Mouse (Mus musculus): ENCODE data around the gene Lrrc20. TPM values are rescaled to one million over a fixed set of nuclear protein-coding genes. Genes with fewer than 3 reads are reported as not detected.
A peak's percentile ranks its signal among the peaks of the same experiment; 100 is the strongest.

The Lrrc20 gene
- 6.7 and 7.3 TPM in 2 replicates for polyA plus RNA-seq (2015; fragmentation: Nextera tagmentation; extraction: Ambion mirVana)

GRCm38 (mm10) chr10:61475594-61476439 is at the start of gene Lrrc20:
Lrrc20 (plus strand) TSS chr10:61475801.
- DNase-seq (ENCODE audit: low spot score) = peak; percentile 92
- H3K4me1 ChIP-seq (replicated peaks; ENCODE audit: control insufficient read depth, insufficient read depth) = peaks cover 4% of the 10 kb centered on the region; the same call in 1 of the 2 replicates
- H3K27ac ChIP-seq (replicated peaks) = peak within 1 kb of the TSS; percentile 70
- H3K9me3 ChIP-seq (ENCODE audit: control insufficient read depth, low read length) = no peaks in the 10 kb centered on the region
- no peaks in the 10 kb centered on the region for H3K36me3 ChIP-seq (ENCODE audit: control insufficient read depth, insufficient read depth, low read length)
- ATAC-seq (ENCODE audit: low FRiP score, low TSS enrichment) = peak; percentile 97
- under 1% methylated on average over 70 of the region's 70 CpGs for WGBS
- no peaks in the 10 kb centered on the region for H3K27me3 ChIP-seq (ENCODE audit: control insufficient read depth, insufficient read depth, low read length)
- no peak for TF ChIP-seq EP300 (optimal IDR thresholded peaks at IDR 0.05)
- peak; percentile 36; the same call in 1 of the 2 replicates for TF ChIP-seq CTCF (IDR thresholded peaks at IDR 0.05; ENCODE audit: low read depth)
- peak within 1 kb of the TSS; percentile 66 for H3K9ac ChIP-seq (ENCODE audit: low read length)
- H3K4me3 ChIP-seq (ENCODE audit: low read depth, low read length) = peak within 1 kb of the TSS; percentile 70
- H3K4me2 ChIP-seq (replicated peaks; ENCODE audit: low read depth) = peak within 1 kb of the TSS; percentile 99

GRCm38 (mm10) chr10:61426251-61426757 is 49.3 kb upstream of the Lrrc20 start:
- Histone ChIP-seq H3K4me2 (replicated peaks; ENCODE audit: low read depth) (no peak overlapping the region), H3K9me3 (ENCODE audit: control insufficient read depth, low read length) (no peaks in the 10 kb centered on the region), H3K36me3 (ENCODE audit: control insufficient read depth, insufficient read depth, low read length) (peaks cover 9% of the 10 kb centered on the region; the same call in 1 of the 2 replicates), H3K9ac (ENCODE audit: low read length) (no peak overlapping the region), H3K27me3 (ENCODE audit: control insufficient read depth, insufficient read depth, low read length) (no peaks in the 10 kb centered on the region), H3K4me3 (ENCODE audit: low read depth, low read length) (no peak overlapping the region), H3K27ac (replicated peaks) (peak overlapping the region; percentile 25), H3K4me1 (replicated peaks; ENCODE audit: control insufficient read depth, insufficient read depth) (peaks cover 4% of the 10 kb centered on the region)
- no peak for DNase-seq (ENCODE audit: low spot score)
- 41% methylated on average over 2 of the region's 2 CpGs for WGBS
- no peak for TF ChIP-seq CTCF (IDR thresholded peaks at IDR 0.05; ENCODE audit: low read depth)
- no peak for ATAC-seq (ENCODE audit: low FRiP score, low TSS enrichment)

DNA sequence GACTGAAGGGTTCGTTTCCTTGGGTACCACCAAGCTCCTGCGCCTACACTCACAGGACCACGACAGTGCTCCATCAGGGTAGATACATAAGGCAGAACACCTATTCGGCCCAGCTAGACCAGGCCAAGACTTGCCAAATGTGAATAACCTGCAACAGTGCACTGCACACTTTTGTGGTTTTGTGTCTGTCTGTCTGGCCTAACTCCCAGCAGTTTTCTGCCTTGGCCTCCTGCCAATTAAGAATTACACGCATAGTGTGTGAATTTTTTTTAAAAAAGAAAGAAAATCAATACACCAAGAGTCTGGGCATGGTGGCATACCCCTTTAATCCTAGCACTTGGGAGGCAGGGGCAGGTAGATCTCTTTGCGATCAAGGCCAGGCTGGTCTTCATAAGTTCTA is 47.6 kb upstream of the Lrrc20 start:
- Histone ChIP-seq H3K9me3 (ENCODE audit: control insufficient read depth, low read length) (no peaks in the 10 kb centered on the region), H3K4me2 (replicated peaks; ENCODE audit: low read depth) (no peak overlapping the region), H3K27ac (replicated peaks) (no peak overlapping the region), H3K27me3 (ENCODE audit: control insufficient read depth, insufficient read depth, low read length) (no peaks in the 10 kb centered on the region), H3K36me3 (ENCODE audit: control insufficient read depth, insufficient read depth, low read length) (peaks cover 10% of the 10 kb centered on the region; the same call in 1 of the 2 replicates), H3K9ac (ENCODE audit: low read length) (no peak overlapping the region), H3K4me1 (replicated peaks; ENCODE audit: control insufficient read depth, insufficient read depth) (peaks cover 4% of the 10 kb centered on the region), H3K4me3 (ENCODE audit: low read depth, low read length) (no peak overlapping the region)
- TF ChIP-seq EP300 (optimal IDR thresholded peaks at IDR 0.05) = no peak
- TF ChIP-seq CTCF (IDR thresholded peaks at IDR 0.05; ENCODE audit: low read depth) = no peak
- ATAC-seq (ENCODE audit: low FRiP score, low TSS enrichment) = no peak
- DNase-seq (ENCODE audit: low spot score) = no peak
- WGBS = 82% methylated on average over 6 of the region's 6 CpGs

DNA sequence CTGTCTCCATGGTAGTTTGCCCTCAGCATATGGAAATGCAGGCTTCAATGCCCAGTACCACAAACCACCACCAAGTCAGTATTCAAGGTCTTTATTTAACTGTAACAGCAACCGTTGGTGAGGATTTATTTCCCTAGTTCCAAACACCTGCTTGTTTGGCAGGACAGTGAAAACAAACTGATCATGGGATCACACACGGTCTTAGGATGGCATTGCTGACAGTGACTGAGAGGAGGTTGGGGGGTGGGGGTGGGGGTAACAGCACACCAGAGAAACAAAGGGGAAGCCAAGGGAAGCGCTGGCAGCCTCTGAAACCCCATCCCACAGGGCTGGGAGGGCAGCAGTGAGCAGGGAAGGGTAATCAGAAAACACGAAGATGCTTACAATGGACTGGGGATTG is 47.2 kb upstream of the Lrrc20 start:
- H3K4me3 ChIP-seq (ENCODE audit: low read depth, low read length) = no peak overlapping the region
- ATAC-seq (ENCODE audit: low FRiP score, low TSS enrichment) = no peak
- DNase-seq (ENCODE audit: low spot score) = no peak
- TF ChIP-seq EP300 (optimal IDR thresholded peaks at IDR 0.05) = no peak
- TF ChIP-seq CTCF (IDR thresholded peaks at IDR 0.05; ENCODE audit: low read depth) = no peak
- no peak overlapping the region for H3K4me2 ChIP-seq (replicated peaks; ENCODE audit: low read depth)
- H3K9ac ChIP-seq (ENCODE audit: low read length) = no peak overlapping the region
- WGBS = 59% methylated on average over 4 of the region's 4 CpGs
- no peaks in the 10 kb centered on the region for H3K27me3 ChIP-seq (ENCODE audit: control insufficient read depth, insufficient read depth, low read length)
- H3K36me3 ChIP-seq (ENCODE audit: control insufficient read depth, insufficient read depth, low read length) = peaks cover 14% of the 10 kb centered on the region; the same call in 1 of the 2 replicates
- no peak overlapping the region for H3K27ac ChIP-seq (replicated peaks)
- H3K4me1 ChIP-seq (replicated peaks; ENCODE audit: control insufficient read depth, insufficient read depth) = peaks cover 4% of the 10 kb centered on the region
- no peaks in the 10 kb centered on the region for H3K9me3 ChIP-seq (ENCODE audit: control insufficient read depth, low read length)

DNA sequence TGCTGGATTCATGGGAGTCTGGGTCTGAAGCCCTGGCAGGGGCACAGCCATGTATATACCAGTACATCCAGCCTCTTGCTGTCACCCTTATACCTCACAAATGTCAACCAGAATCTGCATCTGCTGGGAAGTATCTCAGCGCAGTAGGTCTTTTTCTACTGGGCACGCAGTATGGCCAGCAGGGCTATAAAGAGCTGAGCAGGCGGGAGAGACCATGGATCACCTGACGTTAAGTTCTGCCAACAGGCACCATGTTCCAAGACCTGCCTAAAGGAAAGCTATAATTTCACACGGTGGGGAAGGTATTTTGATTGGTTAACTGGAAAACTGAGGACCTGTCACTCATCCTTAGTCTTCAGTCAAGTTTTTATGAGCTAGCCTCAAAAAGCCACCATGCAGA is 46.6 kb upstream of the Lrrc20 start:
- no peak for ATAC-seq (ENCODE audit: low FRiP score, low TSS enrichment)
- 95% methylated on average over 5 of the region's 5 CpGs for WGBS
- no peaks in the 10 kb centered on the region for H3K27me3 ChIP-seq (ENCODE audit: control insufficient read depth, insufficient read depth, low read length)

GRCm38 (mm10) chr10:61431375-61431774 is 44.2 kb upstream of the Lrrc20 start:
- Histone ChIP-seq H3K4me1 (replicated peaks; ENCODE audit: control insufficient read depth, insufficient read depth) (no peaks in the 10 kb centered on the region), H3K9ac (ENCODE audit: low read length) (no peak overlapping the region), H3K36me3 (ENCODE audit: control insufficient read depth, insufficient read depth, low read length) (peaks cover 28% of the 10 kb centered on the region), H3K27ac (replicated peaks) (no peak overlapping the region), H3K27me3 (ENCODE audit: control insufficient read depth, insufficient read depth, low read length) (no peaks in the 10 kb centered on the region), H3K4me2 (replicated peaks; ENCODE audit: low read depth) (no peak overlapping the region), H3K4me3 (ENCODE audit: low read depth, low read length) (no peak overlapping the region), H3K9me3 (ENCODE audit: control insufficient read depth, low read length) (no peaks in the 10 kb centered on the region)
- no peak for DNase-seq (ENCODE audit: low spot score)
- TF ChIP-seq CTCF (IDR thresholded peaks at IDR 0.05; ENCODE audit: low read depth) = no peak
- TF ChIP-seq EP300 (optimal IDR thresholded peaks at IDR 0.05) = no peak
- WGBS = 92% methylated on average over 9 of the region's 9 CpGs
- no peak for ATAC-seq (ENCODE audit: low FRiP score, low TSS enrichment)

More for the DNA sequence above, 46.6 kb upstream of the Lrrc20 start:
- no peaks in the 10 kb centered on the region for H3K9me3 ChIP-seq (ENCODE audit: control insufficient read depth, low read length)
- no peak for DNase-seq (ENCODE audit: low spot score)
- TF ChIP-seq EP300 (optimal IDR thresholded peaks at IDR 0.05) (no peak), CTCF (IDR thresholded peaks at IDR 0.05; ENCODE audit: low read depth) (no peak)
- H3K36me3 ChIP-seq (ENCODE audit: control insufficient read depth, insufficient read depth, low read length) = peaks cover 19% of the 10 kb centered on the region
- no peak overlapping the region for H3K9ac ChIP-seq (ENCODE audit: low read length)
- no peak overlapping the region for H3K4me2 ChIP-seq (replicated peaks; ENCODE audit: low read depth)
- no peak overlapping the region for H3K27ac ChIP-seq (replicated peaks)
- peaks cover 4% of the 10 kb centered on the region for H3K4me1 ChIP-seq (replicated peaks; ENCODE audit: control insufficient read depth, insufficient read depth)
- no peak overlapping the region for H3K4me3 ChIP-seq (ENCODE audit: low read depth, low read length)
